Mouse (Mus musculus): ENCODE measurements at regions not wholly inside any gene's neighbourhood (a gene's known extent, or its start where the extent isn't known, plus 50 kb on each side); places are given as distances from the start of the nearest gene placed in this dataset.

GRCm38 (mm10) chr15:97620261-97620660, 85.4 kb downstream of the Rpap3 start:
- no peak for DNase-seq
- WGBS = 77% methylated on average over 6 of the region's 6 CpGs
- Histone ChIP-seq H3K4me2 (ENCODE audit: low read length) (no peak overlapping the region), H3K9me3 (ENCODE audit: control insufficient read depth, low read length) (no peaks in the 10 kb centered on the region), H3K4me3 (replicated peaks; ENCODE audit: low read depth, low read length) (no peak overlapping the region), H3K4me1 (ENCODE audit: control insufficient read depth, insufficient read depth, low read length) (no peaks in the 10 kb centered on the region), H3K9ac (replicated peaks; ENCODE audit: low read length) (no peak overlapping the region), H3K27me3 (ENCODE audit: control insufficient read depth, insufficient read depth, low read length) (no peaks in the 10 kb centered on the region), H3K36me3 (ENCODE audit: control insufficient read depth, insufficient read depth, low read length) (no peaks in the 10 kb centered on the region), H3K27ac (replicated peaks; ENCODE audit: low read depth, low read length) (no peak overlapping the region)
- ATAC-seq (ENCODE audit: low FRiP score, low TSS enrichment) = no peak

DNA sequence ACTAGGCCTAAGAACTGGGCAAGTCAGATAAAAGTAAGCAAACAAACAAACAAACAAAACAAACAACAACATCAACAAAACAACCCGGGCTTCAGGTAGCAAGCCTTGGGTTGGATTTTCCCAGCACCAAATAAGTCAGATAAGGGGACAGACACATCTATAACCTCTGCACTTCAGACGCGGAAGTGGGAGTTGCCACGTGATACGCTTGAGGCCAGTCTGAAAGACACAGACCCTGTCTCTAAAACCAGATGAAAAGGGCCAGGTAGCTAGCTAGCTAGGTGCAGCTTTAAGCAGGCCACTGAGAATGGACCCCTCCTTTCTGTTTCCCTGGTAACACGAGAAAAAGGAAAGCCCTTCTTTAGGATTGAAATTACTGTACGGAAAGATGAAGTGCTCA, 85.9 kb downstream of the Rpap3 start:
- no peak overlapping the region for H3K9ac ChIP-seq (replicated peaks; ENCODE audit: low read length)
- H3K4me3 ChIP-seq (replicated peaks; ENCODE audit: low read depth, low read length) = no peak overlapping the region
- ATAC-seq (ENCODE audit: low FRiP score, low TSS enrichment) (no peak), DNase-seq (no peak)
- no peaks in the 10 kb centered on the region for H3K9me3 ChIP-seq (ENCODE audit: control insufficient read depth, low read length)
- no peaks in the 10 kb centered on the region for H3K27me3 ChIP-seq (ENCODE audit: control insufficient read depth, insufficient read depth, low read length)
- H3K4me2 ChIP-seq (ENCODE audit: low read length) = no peak overlapping the region
- WGBS = 87% methylated on average over 7 of the region's 7 CpGs
- H3K36me3 ChIP-seq (ENCODE audit: control insufficient read depth, insufficient read depth, low read length) = no peaks in the 10 kb centered on the region
- no peak overlapping the region for H3K27ac ChIP-seq (replicated peaks; ENCODE audit: low read depth, low read length)
- H3K4me1 ChIP-seq (ENCODE audit: control insufficient read depth, insufficient read depth, low read length) = no peaks in the 10 kb centered on the region

DNA sequence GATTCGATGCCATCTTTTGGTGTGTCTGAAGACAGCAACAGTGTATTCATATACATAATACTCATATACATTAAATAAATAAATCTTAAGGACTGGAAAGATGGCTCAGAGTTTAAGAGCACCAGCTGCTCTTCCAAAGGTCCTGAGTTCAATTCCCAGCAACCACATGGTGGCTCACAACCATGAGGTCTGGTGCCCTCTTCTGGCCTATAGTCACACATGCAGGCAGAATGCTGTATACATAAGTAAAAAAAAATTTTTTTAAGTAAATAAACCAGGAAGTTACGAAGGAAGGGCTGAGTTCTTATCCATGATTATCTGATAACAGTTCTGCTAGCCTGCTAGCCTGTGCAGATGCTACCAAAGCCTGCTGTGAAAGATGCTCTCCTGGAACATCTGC, 93.3 kb downstream of the Rpap3 start:
- H3K27ac ChIP-seq (replicated peaks; ENCODE audit: low read depth, low read length) = no peak overlapping the region
- H3K27me3 ChIP-seq (ENCODE audit: control insufficient read depth, insufficient read depth, low read length) = no peaks in the 10 kb centered on the region
- H3K9ac ChIP-seq (replicated peaks; ENCODE audit: low read length) = no peak overlapping the region
- no peak overlapping the region for H3K4me2 ChIP-seq (ENCODE audit: low read length)
- H3K4me1 ChIP-seq (ENCODE audit: control insufficient read depth, insufficient read depth, low read length) = 0 out of 2 replicates have a peak, but pooled peaks cover 6% of the 10 kb centered on the region
- WGBS = 91% methylated on average over 2 of the region's 2 CpGs
- H3K9me3 ChIP-seq (ENCODE audit: control insufficient read depth, low read length) = no peaks in the 10 kb centered on the region
- no peak overlapping the region for H3K4me3 ChIP-seq (replicated peaks; ENCODE audit: low read depth, low read length)
- ATAC-seq (ENCODE audit: low FRiP score, low TSS enrichment) (no peak), DNase-seq (no peak)
- H3K36me3 ChIP-seq (ENCODE audit: control insufficient read depth, insufficient read depth, low read length) = no peaks in the 10 kb centered on the region

DNA sequence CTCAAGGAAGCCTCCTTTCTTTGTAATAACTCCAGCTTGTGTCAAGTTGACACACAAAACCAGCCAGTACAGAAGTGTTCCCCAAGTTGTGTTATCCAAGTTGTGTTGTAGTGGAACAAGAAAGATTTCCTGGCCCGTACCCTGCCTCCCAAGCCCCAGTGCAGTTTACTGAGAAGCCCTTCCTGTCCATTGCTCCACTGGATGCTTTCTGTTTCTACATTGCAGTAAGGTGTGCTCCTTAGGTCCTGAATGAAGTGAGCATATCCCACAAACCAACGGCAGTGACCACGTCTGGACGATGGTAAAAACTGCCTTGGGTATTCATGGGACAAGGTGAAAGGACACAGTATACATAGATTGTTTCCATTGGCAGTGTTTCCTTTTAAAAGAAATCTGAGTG, 94.9 kb downstream of the Rpap3 start:
- no peak for ATAC-seq (ENCODE audit: low FRiP score, low TSS enrichment)
- H3K27ac ChIP-seq (replicated peaks; ENCODE audit: low read depth, low read length) = no peak overlapping the region

GRCm38 (mm10) chr15:97609496-97609895, 96.1 kb downstream of the Rpap3 start:
- Histone ChIP-seq H3K27me3 (ENCODE audit: control insufficient read depth, insufficient read depth, low read length) (no peaks in the 10 kb centered on the region), H3K4me2 (ENCODE audit: low read length) (no peak overlapping the region), H3K4me1 (ENCODE audit: control insufficient read depth, insufficient read depth, low read length) (peaks cover 23% of the 10 kb centered on the region), H3K27ac (replicated peaks; ENCODE audit: low read depth, low read length) (no peak overlapping the region), H3K4me3 (replicated peaks; ENCODE audit: low read depth, low read length) (no peak overlapping the region), H3K36me3 (ENCODE audit: control insufficient read depth, insufficient read depth, low read length) (no peaks in the 10 kb centered on the region), H3K9me3 (ENCODE audit: control insufficient read depth, low read length) (no peaks in the 10 kb centered on the region), H3K9ac (replicated peaks; ENCODE audit: low read length) (no peak overlapping the region)
- DNase-seq (peak; percentile 40), ATAC-seq (ENCODE audit: low FRiP score, low TSS enrichment) (no peak)
- WGBS = 32% methylated on average over 7 of the region's 7 CpGs

More for the DNA sequence above, 94.9 kb downstream of the Rpap3 start:
- H3K36me3 ChIP-seq (ENCODE audit: control insufficient read depth, insufficient read depth, low read length) = no peaks in the 10 kb centered on the region
- H3K9me3 ChIP-seq (ENCODE audit: control insufficient read depth, low read length) = no peaks in the 10 kb centered on the region
- no peak overlapping the region for H3K4me2 ChIP-seq (ENCODE audit: low read length)
- WGBS = 91% methylated on average over 4 of the region's 4 CpGs
- peaks cover 21% of the 10 kb centered on the region for H3K4me1 ChIP-seq (ENCODE audit: control insufficient read depth, insufficient read depth, low read length)
- no peak overlapping the region for H3K9ac ChIP-seq (replicated peaks; ENCODE audit: low read length)
- DNase-seq = no peak
- no peaks in the 10 kb centered on the region for H3K27me3 ChIP-seq (ENCODE audit: control insufficient read depth, insufficient read depth, low read length)
- no peak overlapping the region for H3K4me3 ChIP-seq (replicated peaks; ENCODE audit: low read depth, low read length)

DNA sequence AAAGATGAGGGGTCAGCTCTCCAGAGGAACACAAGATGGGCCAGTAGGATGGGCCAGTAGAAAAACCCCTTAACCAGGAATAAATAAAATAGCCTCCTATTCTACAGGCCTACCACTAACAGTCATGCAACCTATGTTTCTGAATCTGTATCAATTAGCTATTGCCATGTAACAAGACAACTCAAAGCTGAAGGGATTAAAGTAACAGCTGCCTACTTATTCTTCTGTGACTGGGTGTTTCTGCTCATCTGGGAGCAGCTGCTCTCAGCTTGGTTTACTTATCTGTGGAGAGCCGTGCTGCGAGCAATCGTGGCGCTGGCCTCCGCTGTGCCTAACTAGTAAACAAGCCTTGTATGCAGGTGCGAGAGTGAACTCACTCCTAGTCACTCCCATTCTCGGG, 97.0 kb downstream of the Rpap3 start:
- H3K4me2 ChIP-seq (ENCODE audit: low read length) = no peak overlapping the region
- peaks cover 23% of the 10 kb centered on the region for H3K4me1 ChIP-seq (ENCODE audit: control insufficient read depth, insufficient read depth, low read length)
- no peak for DNase-seq
- no peaks in the 10 kb centered on the region for H3K36me3 ChIP-seq (ENCODE audit: control insufficient read depth, insufficient read depth, low read length)
- WGBS = 84% methylated on average over 7 of the region's 7 CpGs
- H3K27me3 ChIP-seq (ENCODE audit: control insufficient read depth, insufficient read depth, low read length) = no peaks in the 10 kb centered on the region
- H3K27ac ChIP-seq (replicated peaks; ENCODE audit: low read depth, low read length) = no peak overlapping the region
- H3K9me3 ChIP-seq (ENCODE audit: control insufficient read depth, low read length) = no peaks in the 10 kb centered on the region
- no peak overlapping the region for H3K4me3 ChIP-seq (replicated peaks; ENCODE audit: low read depth, low read length)
- H3K9ac ChIP-seq (replicated peaks; ENCODE audit: low read length) = no peak overlapping the region
- no peak for ATAC-seq (ENCODE audit: low FRiP score, low TSS enrichment)

- DNase-seq = peak; percentile 63
- Histone ChIP-seq H3K27me3 (ENCODE audit: control insufficient read depth, insufficient read depth, low read length) (no peaks in the 10 kb centered on the region), H3K4me2 (ENCODE audit: low read length) (peak overlapping the region; percentile 66), H3K36me3 (ENCODE audit: control insufficient read depth, insufficient read depth, low read length) (no peaks in the 10 kb centered on the region), H3K4me3 (replicated peaks; ENCODE audit: low read depth, low read length) (peak overlapping the region; percentile 36), H3K4me1 (ENCODE audit: control insufficient read depth, insufficient read depth, low read length) (peaks cover 23% of the 10 kb centered on the region), H3K27ac (replicated peaks; ENCODE audit: low read depth, low read length) (peak overlapping the region; percentile 98), H3K9me3 (ENCODE audit: control insufficient read depth, low read length) (no peaks in the 10 kb centered on the region), H3K9ac (replicated peaks; ENCODE audit: low read length) (peak overlapping the region; percentile 55)
- ATAC-seq (ENCODE audit: low FRiP score, low TSS enrichment) = 0 out of 2 replicates have a peak, but pooled peaks have one; percentile 31
- WGBS = 32% methylated on average over 15 of the region's 15 CpGs
Observed at GRCm38 (mm10) chr15:97607617-97608206, 97.9 kb downstream of the Rpap3 start.

- Histone ChIP-seq H3K4me2 (ENCODE audit: low read length) (peak overlapping the region; percentile 66), H3K9ac (replicated peaks; ENCODE audit: low read length) (peak overlapping the region; percentile 55), H3K4me1 (ENCODE audit: control insufficient read depth, insufficient read depth, low read length) (peaks cover 23% of the 10 kb centered on the region), H3K4me3 (replicated peaks; ENCODE audit: low read depth, low read length) (peak overlapping the region; percentile 36), H3K27me3 (ENCODE audit: control insufficient read depth, insufficient read depth, low read length) (no peaks in the 10 kb centered on the region), H3K27ac (replicated peaks; ENCODE audit: low read depth, low read length) (peak overlapping the region; percentile 98), H3K36me3 (ENCODE audit: control insufficient read depth, insufficient read depth, low read length) (no peaks in the 10 kb centered on the region), H3K9me3 (ENCODE audit: control insufficient read depth, low read length) (no peaks in the 10 kb centered on the region)
- ATAC-seq (ENCODE audit: low FRiP score, low TSS enrichment) (peak; percentile 88), DNase-seq (peak; percentile 95)
- WGBS = 1% methylated on average over 25 of the region's 25 CpGs
Observed at GRCm38 (mm10) chr15:97606630-97607381, 98.8 kb downstream of the Rpap3 start.

DNA sequence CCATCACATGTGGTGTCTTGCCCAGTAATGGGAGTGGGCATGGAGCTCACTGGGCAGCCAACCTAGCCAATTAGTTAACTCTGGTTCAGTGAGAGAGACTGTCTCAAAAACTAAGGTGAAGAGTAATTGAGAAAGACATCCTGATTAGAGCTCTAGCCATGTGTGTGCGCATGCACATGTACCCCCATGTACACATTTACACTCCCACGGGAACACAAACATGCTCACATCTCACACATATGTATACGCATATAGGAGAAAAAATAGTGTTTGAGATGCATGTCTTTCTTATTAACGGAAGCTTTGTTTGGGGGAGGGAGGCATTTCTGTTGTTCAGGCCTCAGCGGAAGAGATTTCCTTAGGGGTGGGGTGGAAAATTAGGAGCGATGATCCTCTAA, 99.4 kb downstream of the Rpap3 start:
- Histone ChIP-seq H3K4me3 (replicated peaks; ENCODE audit: low read depth, low read length) (peak overlapping the region; percentile 36), H3K27me3 (ENCODE audit: control insufficient read depth, insufficient read depth, low read length) (no peaks in the 10 kb centered on the region), H3K27ac (replicated peaks; ENCODE audit: low read depth, low read length) (peak overlapping the region; percentile 98), H3K9ac (replicated peaks; ENCODE audit: low read length) (peak overlapping the region; percentile 55), H3K4me2 (ENCODE audit: low read length) (peak overlapping the region; percentile 66), H3K4me1 (ENCODE audit: control insufficient read depth, insufficient read depth, low read length) (peaks cover 23% of the 10 kb centered on the region), H3K9me3 (ENCODE audit: control insufficient read depth, low read length) (no peaks in the 10 kb centered on the region), H3K36me3 (ENCODE audit: control insufficient read depth, insufficient read depth, low read length) (no peaks in the 10 kb centered on the region)
- DNase-seq (no peak), ATAC-seq (ENCODE audit: low FRiP score, low TSS enrichment) (peak; percentile 32; the same call in 1 of the 2 replicates)
- 22% methylated on average over 6 of the region's 6 CpGs for WGBS

All from midbrain, embryonic 14.5 days (tissue).